Mouse (Mus musculus): ENCODE data around the gene Wdhd1.

GRCm38 (mm10) chr14:47276036-47276603, 537 bp downstream of the Wdhd1 start:
- TF ChIP-seq CTCF (IDR thresholded peaks at IDR 0.05; ENCODE audit: borderline replicate concordance, extremely low read depth, insufficient read depth, insufficient read length), result no peak
- TF ChIP-seq POLR2A (IDR thresholded peaks at IDR 0.05; ENCODE audit: borderline replicate concordance, extremely low read depth, insufficient read depth, insufficient read length, poor library complexity, severe bottlenecking), result no peak
